Mouse (Mus musculus) kidney, adult 2 months (tissue): ENCODE measurements at regions not wholly inside any gene's neighbourhood (a gene's known extent, or its start where the extent isn't known, plus 50 kb on each side); places are given as distances from the start of the nearest gene placed in this dataset.

ENCODE experiments used
- CTCF ChIP-seq: fragments of 200-500 bp; conservative IDR thresholded peaks from 2 replicates; pipeline ENCODE4 v1.5.1; 2011; ENCODE audit warnings: low read depth, mild to moderate bottlenecking, control low read depth, low read length, moderate library complexity, mixed read lengths; ENCODE audit not compliant: insufficient read depth, insufficient read length
- POLR2A ChIP-seq: fragments of 200-500 bp; IDR thresholded peaks from one replicate; pipeline ENCODE4 v1.6.1; 2011; ENCODE audit warnings: low read depth, low read length, control low read depth

DNA sequence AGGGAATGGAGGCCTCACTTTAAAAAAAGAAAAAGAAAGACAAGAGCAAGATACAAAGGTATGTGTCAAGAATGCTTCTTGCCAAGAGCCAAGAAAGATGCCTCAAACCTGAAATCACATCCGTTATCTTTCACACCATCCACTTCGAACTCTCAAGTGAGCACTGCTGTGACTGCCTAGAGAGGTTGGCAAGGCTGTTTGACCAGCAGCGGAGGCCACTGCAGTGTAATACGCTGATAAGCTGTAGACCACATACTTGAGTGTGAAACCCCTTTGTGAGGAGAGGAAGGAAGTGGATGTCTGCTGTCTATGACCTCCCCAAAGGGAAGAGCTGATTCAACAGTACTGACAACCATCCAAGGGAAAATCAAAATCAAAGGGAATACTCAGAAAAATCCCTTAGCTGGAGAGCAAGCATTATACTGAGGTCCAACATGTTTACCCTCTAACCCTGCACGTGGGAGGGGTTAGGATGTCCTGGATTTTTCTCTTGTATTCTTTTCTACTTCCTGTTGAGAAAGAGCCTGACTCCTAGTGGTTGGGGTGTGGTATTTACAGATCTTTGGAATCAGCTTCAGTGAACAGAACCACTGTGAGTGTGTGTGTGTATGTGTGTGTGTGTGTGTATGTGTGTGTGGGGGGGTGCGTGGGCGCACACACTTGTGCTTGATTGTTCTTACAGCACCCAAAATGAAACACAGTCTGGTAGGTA lies 81.5 kb upstream of the Cep85l start:
- no peak for TF ChIP-seq POLR2A
- 0 out of 2 replicates have a peak, but pooled peaks have one; percentile 11 for TF ChIP-seq CTCF
